Mouse (Mus musculus): ENCODE results near the gene Aifm2.
A peak's percentile ranks its signal among the peaks of the same experiment; 100 is the strongest.

Aifm2 gene

GRCm38 (mm10) chr10:61715996-61716864, 1.2 kb downstream of the Aifm2 start:
- DNase-seq (ENCODE audit: low spot score in 2 of 2): no peak

- no peak for DNase-seq (ENCODE audit: low spot score in 2 of 2)
Observed at GRCm38 (mm10) chr10:61717406-61718296, 2.6 kb downstream of the Aifm2 start.

GRCm38 (mm10) chr10:61720331-61720730, 5.3 kb downstream of the Aifm2 start:
- no peak for DNase-seq (ENCODE audit: low spot score in 2 of 2)

- DNase-seq (ENCODE audit: low spot score in 2 of 2): no peak
Observed at GRCm38 (mm10) chr10:61722215-61722614, 7.2 kb downstream of the Aifm2 start.

GRCm38 (mm10) chr10:61723271-61723670, 8.2 kb downstream of the Aifm2 start:
- no peak for DNase-seq (ENCODE audit: low spot score in 2 of 2)

- DNase-seq (ENCODE audit: low spot score in 2 of 2): no peak
Observed at GRCm38 (mm10) chr10:61729181-61729580, 14.1 kb downstream of the Aifm2 start.

- DNase-seq (ENCODE audit: low spot score in 2 of 2): no peak
Observed at GRCm38 (mm10) chr10:61730171-61730570, 15.1 kb downstream of the Aifm2 start.

- no peak for DNase-seq (ENCODE audit: low spot score in 2 of 2)
Observed at GRCm38 (mm10) chr10:61734377-61734776, 19.3 kb downstream of the Aifm2 start.

GRCm38 (mm10) chr10:61736671-61737078, 21.6 kb downstream of the Aifm2 start:
- DNase-seq (ENCODE audit: low spot score in 2 of 2): no peak

- no peak for DNase-seq (ENCODE audit: low spot score in 2 of 2)
Observed at GRCm38 (mm10) chr10:61737537-61737936, 22.5 kb downstream of the Aifm2 start.

- DNase-seq (ENCODE audit: low spot score in 2 of 2): no peak
Observed at GRCm38 (mm10) chr10:61738126-61738525, 23.1 kb downstream of the Aifm2 start.

- no peak for DNase-seq (ENCODE audit: low spot score in 2 of 2)
Observed at GRCm38 (mm10) chr10:61741306-61741705, 26.2 kb downstream of the Aifm2 start.

- DNase-seq (ENCODE audit: low spot score in 2 of 2): no peak
Observed at GRCm38 (mm10) chr10:61741873-61742272, 26.8 kb downstream of the Aifm2 start.

- DNase-seq (ENCODE audit: low spot score in 2 of 2): no peak
Observed at GRCm38 (mm10) chr10:61742336-61742735, 27.3 kb downstream of the Aifm2 start.

- no peak for DNase-seq (ENCODE audit: low spot score in 2 of 2)
Observed at GRCm38 (mm10) chr10:61745133-61745532, 30.1 kb downstream of the Aifm2 start.

GRCm38 (mm10) chr10:61747302-61747701, 32.2 kb downstream of the Aifm2 start:
- no peak for DNase-seq (ENCODE audit: low spot score in 2 of 2)

GRCm38 (mm10) chr10:61750014-61750413, 35.0 kb downstream of the Aifm2 start:
- DNase-seq (ENCODE audit: low spot score in 2 of 2): no peak

GRCm38 (mm10) chr10:61751534-61752219, 36.6 kb downstream of the Aifm2 start:
- no peak for DNase-seq (ENCODE audit: low spot score in 2 of 2)

- DNase-seq (ENCODE audit: low spot score in 2 of 2): no peak
Observed at GRCm38 (mm10) chr10:61753071-61753470, 38.0 kb downstream of the Aifm2 start.

GRCm38 (mm10) chr10:61757022-61757421, 42.0 kb downstream of the Aifm2 start:
- DNase-seq (ENCODE audit: low spot score in 2 of 2): peak; percentile 26 to 69

- no peak for DNase-seq (ENCODE audit: low spot score in 2 of 2)
Observed at GRCm38 (mm10) chr10:61758904-61759303, 43.8 kb downstream of the Aifm2 start.

- peak; percentile 36 to 51 for DNase-seq (ENCODE audit: low spot score in 2 of 2)
Observed at GRCm38 (mm10) chr10:61759869-61760268, 44.8 kb downstream of the Aifm2 start.

Data from heart, adult 9 months (tissue).